Mouse (Mus musculus) stomach, postnatal 0 days (tissue): ENCODE measurements around the gene Vill.

Source experiments
- CTCF ChIP-seq: IDR thresholded peaks from 2 replicates; pipeline ENCODE4 v1.5.1; 2016; ENCODE audit warnings: antibody characterized with exemption, low read depth, mild to moderate bottlenecking, moderate library complexity
- EP300 ChIP-seq: optimal IDR thresholded peaks from 2 replicates; pipeline ENCODE3; 2016; ENCODE audit warnings: antibody characterized with exemption

DNA sequence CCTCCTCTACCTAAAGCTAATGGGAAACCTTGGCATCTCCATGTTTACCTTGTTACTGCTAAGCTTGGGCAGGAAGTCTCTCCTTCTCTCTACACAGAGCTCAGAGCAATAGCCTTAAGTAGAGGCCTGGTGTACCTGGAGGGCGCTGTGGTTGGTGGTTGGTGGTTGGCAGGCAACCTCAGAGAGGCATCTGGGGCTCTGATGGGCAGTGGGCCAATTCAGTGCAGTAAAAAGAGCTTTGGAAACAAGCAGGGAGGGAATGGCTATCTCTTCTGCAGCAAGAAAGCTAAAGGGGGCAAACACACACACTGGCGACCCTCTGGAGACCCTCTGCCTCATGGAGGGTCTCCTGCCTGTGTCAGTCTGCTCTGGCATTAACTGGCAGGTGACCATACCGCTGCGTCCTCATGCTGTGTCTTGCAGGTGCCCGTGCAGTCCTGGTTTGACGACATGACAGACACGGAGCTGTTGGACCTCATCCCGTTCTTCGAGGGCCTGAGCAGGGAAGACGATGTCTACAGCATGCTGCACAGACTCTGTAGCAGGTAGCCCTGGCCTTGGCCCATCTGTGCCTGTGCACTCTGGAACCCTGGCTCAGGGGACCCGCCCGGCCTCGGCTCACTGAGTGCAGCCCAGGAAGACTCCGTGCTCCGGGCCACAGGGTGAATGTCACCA is 12.3 kb upstream of the Vill start:
- no peak for TF ChIP-seq CTCF
- TF ChIP-seq EP300 = no peak
